Mouse (Mus musculus) liver, postnatal 0 days (tissue): ENCODE results near the gene Jph4.

Source experiments
- CTCF ChIP-seq: sonication (generic); IDR thresholded peaks from 2 replicates; pipeline ENCODE4 v1.5.1; 2016; ENCODE audit warnings: antibody characterized with exemption, low read depth
- EP300 ChIP-seq: IDR thresholded peaks from 2 replicates; pipeline ENCODE4 v1.6.1; 2016; ENCODE audit warnings: antibody characterized with exemption, low read depth, mild to moderate bottlenecking

DNA sequence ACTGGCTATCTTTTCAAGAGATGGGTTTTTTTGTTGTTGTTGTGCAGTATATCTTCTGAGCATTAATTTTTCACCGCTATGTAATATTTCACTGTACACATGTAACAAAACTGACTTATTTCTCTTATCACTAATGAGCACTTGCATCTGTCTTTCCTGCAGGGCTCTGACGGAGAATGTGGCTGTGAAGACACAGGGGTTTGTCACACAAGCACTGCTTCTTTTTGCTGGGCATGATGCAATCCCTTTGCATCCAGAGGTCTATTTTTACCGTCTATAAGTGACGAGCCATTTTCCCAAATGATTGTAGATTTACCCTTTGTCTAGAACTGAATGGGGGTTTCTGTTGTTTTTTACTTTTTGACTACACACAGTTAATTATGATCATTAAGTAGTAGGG is 35.4 kb upstream of the Jph4 start:
- TF ChIP-seq CTCF (no peak), EP300 (no peak)
